Mouse (Mus musculus) forebrain, embryonic 10.5 days (tissue): Measurements from ENCODE around the gene Fcgr3. TPM values are rescaled to one million over a fixed set of nuclear protein-coding genes. Genes with fewer than 3 reads are reported as not detected.

ENCODE experiments used
- DNase-seq: peaks from one replicate; pipeline ENCODE4 v3.0.0-alpha.2; 2017; ENCODE audit warnings: low spot score; ENCODE audit errors: extremely low spot score
- H3K27ac ChIP-seq: fragments of 300-500 bp; sonication (generic); 2 replicates; pipeline ENCODE4 v1.5.1; 2016; ENCODE audit warnings: mild to moderate bottlenecking
- H3K27me3 ChIP-seq: fragments of 300-500 bp; sonication (generic); 2 replicates; pipeline ENCODE4 v1.6.1; 2016; ENCODE audit warnings: mild to moderate bottlenecking; ENCODE audit not compliant: poor library complexity, severe bottlenecking
- H3K36me3 ChIP-seq: fragments of 300-500 bp; sonication (generic); replicated peaks from 2 replicates; pipeline ENCODE4 v1.6.1; 2016; ENCODE audit warnings: mild to moderate bottlenecking, moderate library complexity
- H3K4me1 ChIP-seq: fragments of 300-500 bp; sonication (generic); 2 replicates; pipeline ENCODE4 v1.6.1; 2016
- H3K4me3 ChIP-seq: fragments of 300-500 bp; sonication (generic); 2 replicates; pipeline ENCODE4 v1.5.1; 2016; ENCODE audit warnings: mild to moderate bottlenecking, moderate library complexity
- H3K9me3 ChIP-seq: fragments of 300-500 bp; sonication (generic); 2 replicates; pipeline ENCODE4 v1.6.1; 2016; ENCODE audit warnings: mild to moderate bottlenecking, moderate library complexity
- WGBS: fragments of 180-500 bp; shearing (Covaris S2); methylation state at CpG from one replicate; pipeline ENCODE4 v1.1.7; 2016; 5-methylcytosine and 5-hydroxymethylcytosine counted together
- polyA plus RNA-seq: library from polyadenylated mRNA; unstranded; fragments of >200 nt; fragmentation: Nextera tagmentation; extraction: Ambion mirVana; gene quantifications from 2 replicates; pipeline ENCODE4 v1.2.1, GENCODE M21; 2016

The Fcgr3 gene
- polyA plus RNA-seq, 1 experiment from 2014 or later: 4.5 TPM

DNA sequence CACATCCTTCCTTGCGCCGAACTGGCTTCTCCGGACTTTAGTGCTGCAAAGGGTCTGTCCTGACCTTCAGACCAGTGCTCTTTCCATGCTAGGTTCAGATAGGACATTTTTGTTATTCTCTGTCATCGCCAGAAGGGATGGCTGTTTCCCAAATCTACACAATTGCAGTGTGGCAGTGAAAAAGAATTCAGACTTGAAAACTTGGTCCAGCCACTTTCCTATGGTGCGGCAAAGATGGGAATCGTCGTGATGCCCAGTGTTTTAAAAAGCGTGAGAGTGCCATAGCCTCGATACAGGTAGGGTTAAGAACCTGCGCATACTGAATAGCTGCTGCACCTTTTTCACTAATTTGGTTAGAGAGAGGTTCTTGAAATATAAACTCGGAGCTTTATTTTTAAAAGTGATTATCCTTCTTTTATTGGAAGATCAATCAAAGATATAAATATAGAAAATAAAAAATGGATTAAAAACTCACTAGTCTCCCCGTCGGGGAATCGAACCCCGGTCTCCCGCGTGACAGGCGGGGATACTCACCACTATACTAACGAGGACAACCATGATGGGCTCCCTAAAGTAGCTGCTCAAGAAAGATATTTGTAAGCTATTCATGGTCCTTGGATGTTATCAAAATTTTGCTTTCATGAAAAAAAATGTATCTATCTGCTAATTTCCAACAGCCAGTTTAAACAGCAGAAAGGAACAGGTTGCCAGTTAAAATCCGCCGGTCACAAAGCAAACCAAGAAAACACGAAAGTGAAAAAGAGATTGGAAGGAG is 28.0 kb downstream of the Fcgr3 start:
- no peaks in the 10 kb centered on the region for H3K9me3 ChIP-seq
- H3K36me3 ChIP-seq: no peaks in the 10 kb centered on the region
- DNase-seq: peak; percentile 52
- 3% methylated on average over 22 of the region's 22 CpGs for WGBS
- H3K4me3 ChIP-seq: peak overlapping the region; percentile 85
- no peak overlapping the region for H3K27ac ChIP-seq
- peaks cover 34% of the 10 kb centered on the region for H3K4me1 ChIP-seq
- peaks cover 51% of the 10 kb centered on the region for H3K27me3 ChIP-seq

DNA sequence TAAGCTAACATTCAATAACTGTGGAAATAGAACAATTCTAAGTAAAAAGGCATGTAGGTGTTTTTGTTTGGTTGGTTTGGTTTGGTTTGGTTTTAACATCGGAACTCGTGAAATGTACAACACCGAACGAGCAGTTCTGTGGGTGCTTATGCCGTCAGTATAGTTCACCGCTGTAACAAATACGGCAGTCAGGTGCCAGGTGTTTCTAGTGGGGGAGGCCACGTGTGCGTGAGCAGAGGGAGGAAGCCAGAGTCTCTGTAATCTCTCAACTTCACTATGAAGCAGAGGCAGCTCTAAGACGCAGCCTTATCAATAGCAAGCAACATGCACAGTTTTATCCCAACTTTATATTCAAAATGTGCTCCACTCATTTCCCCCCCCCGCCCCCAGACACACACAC is 29.1 kb downstream of the Fcgr3 start:
- H3K27me3 ChIP-seq: peaks cover 63% of the 10 kb centered on the region
- no peak overlapping the region for H3K27ac ChIP-seq
- WGBS: 58% methylated on average over 11 of the region's 11 CpGs
- no peaks in the 10 kb centered on the region for H3K9me3 ChIP-seq
- H3K4me3 ChIP-seq: peak overlapping the region; percentile 66
- no peak for DNase-seq
- H3K4me1 ChIP-seq: peaks cover 34% of the 10 kb centered on the region
- H3K36me3 ChIP-seq: no peaks in the 10 kb centered on the region

DNA sequence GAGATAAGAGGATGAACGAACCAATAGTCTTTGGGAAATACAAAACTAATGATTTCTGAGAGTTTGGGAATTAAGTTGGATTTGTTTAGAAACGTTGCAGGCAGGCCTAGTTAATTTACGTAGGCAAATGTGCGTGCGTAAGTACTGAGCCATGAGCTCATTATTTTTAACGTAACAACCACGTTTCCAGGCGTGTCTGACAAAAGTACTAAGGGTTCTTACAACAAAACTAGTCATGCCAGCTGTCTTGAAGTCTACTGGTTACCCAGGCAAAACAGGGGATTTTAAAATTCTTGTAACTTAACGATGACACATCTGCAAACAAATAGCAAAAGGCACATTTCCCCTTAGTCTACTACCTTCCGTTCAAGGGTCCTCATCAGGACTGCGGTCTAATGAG is 30.5 kb downstream of the Fcgr3 start:
- H3K9me3 ChIP-seq: no peaks in the 10 kb centered on the region
- H3K27ac ChIP-seq: no peak overlapping the region
- no peak for DNase-seq
- H3K36me3 ChIP-seq: no peaks in the 10 kb centered on the region
- WGBS: 6% methylated on average over 11 of the region's 11 CpGs
- H3K27me3 ChIP-seq: peaks cover 69% of the 10 kb centered on the region
- peak overlapping the region; percentile 66 for H3K4me3 ChIP-seq
- peaks cover 34% of the 10 kb centered on the region for H3K4me1 ChIP-seq

DNA sequence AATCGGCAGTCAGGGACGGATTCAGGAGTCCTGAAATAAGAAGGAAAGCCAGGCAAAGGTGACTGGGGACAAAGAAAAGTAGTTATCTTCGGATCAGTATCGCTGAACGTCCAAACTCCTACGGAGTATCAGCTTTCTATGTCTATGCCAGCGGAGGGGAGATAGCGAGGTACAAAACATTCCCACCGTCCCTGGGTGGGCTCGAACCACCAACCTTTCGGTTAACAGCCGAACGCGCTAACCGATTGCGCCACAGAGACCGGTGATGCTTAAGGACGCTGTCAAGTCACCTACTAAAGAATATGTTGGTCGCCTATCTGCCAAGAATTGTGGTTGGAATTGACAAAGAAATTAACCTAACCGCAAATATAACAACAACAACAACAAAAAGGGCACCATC is 31.0 kb downstream of the Fcgr3 start:
- no peak overlapping the region for H3K27ac ChIP-seq
- peaks cover 34% of the 10 kb centered on the region for H3K4me1 ChIP-seq
- H3K9me3 ChIP-seq: no peaks in the 10 kb centered on the region
- under 1% methylated on average over 20 of the region's 20 CpGs for WGBS
- peak overlapping the region; percentile 66 for H3K4me3 ChIP-seq
- H3K27me3 ChIP-seq: peaks cover 71% of the 10 kb centered on the region
- DNase-seq: peak; percentile 89
- H3K36me3 ChIP-seq: no peaks in the 10 kb centered on the region

DNA sequence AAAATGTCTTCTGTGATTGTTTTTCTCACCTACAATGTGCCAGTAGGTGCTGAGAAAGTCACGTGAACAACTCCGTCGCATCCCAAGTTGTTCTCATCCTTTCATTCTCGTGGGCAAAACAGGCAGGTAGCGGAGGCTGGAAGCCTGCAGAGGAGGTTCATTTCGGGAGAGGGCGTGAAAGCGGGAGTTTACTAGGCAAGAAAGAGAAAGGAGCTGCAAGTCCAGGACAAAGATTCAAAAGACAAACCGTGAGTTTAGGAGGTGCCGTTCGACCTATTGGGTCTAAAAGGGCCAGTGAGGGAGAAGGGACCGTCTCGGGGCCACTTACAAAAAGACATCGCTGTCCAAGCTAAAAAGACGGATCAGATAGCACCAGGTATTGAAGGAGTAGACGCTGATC is 31.5 kb downstream of the Fcgr3 start:
- DNase-seq: peak; percentile 52

DNA sequence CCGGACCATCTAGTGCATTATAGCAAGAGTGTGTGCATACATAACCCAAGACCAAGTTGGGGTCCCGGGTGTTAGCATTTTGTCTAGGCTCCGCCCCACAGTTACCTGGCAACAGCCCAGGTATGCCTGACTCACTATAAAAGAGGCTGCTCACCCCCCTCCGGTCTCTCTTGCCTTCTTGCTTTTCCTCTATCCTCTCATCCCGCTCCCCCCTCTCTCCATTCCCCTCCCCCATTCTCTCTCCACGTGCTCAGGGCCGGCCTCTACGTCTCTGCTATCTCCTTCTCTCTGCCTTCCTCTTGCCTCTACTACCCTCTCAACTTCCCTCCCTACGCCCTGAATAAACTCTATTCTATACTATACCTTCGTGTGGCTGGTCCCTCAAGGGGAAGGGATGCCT is 32.0 kb downstream of the Fcgr3 start:
- 6% methylated on average over 10 of the region's 10 CpGs for WGBS
- Histone ChIP-seq H3K4me3 (peak overlapping the region; percentile 66), H3K9me3 (no peaks in the 10 kb centered on the region), H3K27me3 (peaks cover 71% of the 10 kb centered on the region), H3K36me3 (no peaks in the 10 kb centered on the region), H3K27ac (no peak overlapping the region), H3K4me1 (peaks cover 34% of the 10 kb centered on the region)
- DNase-seq: no peak

More for the DNA sequence above, 31.5 kb downstream of the Fcgr3 start:
- peaks cover 34% of the 10 kb centered on the region for H3K4me1 ChIP-seq
- WGBS: under 1% methylated on average over 16 of the region's 16 CpGs
- no peaks in the 10 kb centered on the region for H3K9me3 ChIP-seq
- no peaks in the 10 kb centered on the region for H3K36me3 ChIP-seq
- H3K27ac ChIP-seq: peak overlapping the region; percentile 36; the same call in 1 of the 2 replicates
- H3K4me3 ChIP-seq: peak overlapping the region; percentile 66
- peaks cover 71% of the 10 kb centered on the region for H3K27me3 ChIP-seq

DNA sequence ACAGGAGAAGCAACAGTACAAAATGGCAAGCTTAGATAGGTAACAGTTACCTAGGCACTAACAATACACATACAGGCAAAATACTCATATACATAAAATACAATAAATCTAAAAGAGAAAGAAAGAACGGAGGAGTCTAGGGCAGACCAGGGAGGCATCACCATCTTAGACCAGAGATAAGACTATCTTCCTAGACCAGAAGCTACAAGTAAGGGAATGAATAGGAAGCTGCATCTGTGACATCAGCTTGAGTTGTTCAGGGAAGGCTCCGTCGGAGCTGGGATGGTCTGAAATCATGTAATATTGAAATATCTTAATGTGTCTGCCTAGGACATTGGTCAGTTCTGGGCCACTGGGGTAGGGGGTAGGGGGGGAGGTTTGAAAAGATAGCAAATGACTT is 33.0 kb downstream of the Fcgr3 start:
- DNase-seq: no peak
- no peaks in the 10 kb centered on the region for H3K9me3 ChIP-seq
- no peak overlapping the region for H3K27ac ChIP-seq
- H3K36me3 ChIP-seq: no peaks in the 10 kb centered on the region
- H3K4me3 ChIP-seq: no peak overlapping the region
- WGBS: 96% methylated on average over 3 of the region's 3 CpGs
- peaks cover 34% of the 10 kb centered on the region for H3K4me1 ChIP-seq
- peaks cover 71% of the 10 kb centered on the region for H3K27me3 ChIP-seq

DNA sequence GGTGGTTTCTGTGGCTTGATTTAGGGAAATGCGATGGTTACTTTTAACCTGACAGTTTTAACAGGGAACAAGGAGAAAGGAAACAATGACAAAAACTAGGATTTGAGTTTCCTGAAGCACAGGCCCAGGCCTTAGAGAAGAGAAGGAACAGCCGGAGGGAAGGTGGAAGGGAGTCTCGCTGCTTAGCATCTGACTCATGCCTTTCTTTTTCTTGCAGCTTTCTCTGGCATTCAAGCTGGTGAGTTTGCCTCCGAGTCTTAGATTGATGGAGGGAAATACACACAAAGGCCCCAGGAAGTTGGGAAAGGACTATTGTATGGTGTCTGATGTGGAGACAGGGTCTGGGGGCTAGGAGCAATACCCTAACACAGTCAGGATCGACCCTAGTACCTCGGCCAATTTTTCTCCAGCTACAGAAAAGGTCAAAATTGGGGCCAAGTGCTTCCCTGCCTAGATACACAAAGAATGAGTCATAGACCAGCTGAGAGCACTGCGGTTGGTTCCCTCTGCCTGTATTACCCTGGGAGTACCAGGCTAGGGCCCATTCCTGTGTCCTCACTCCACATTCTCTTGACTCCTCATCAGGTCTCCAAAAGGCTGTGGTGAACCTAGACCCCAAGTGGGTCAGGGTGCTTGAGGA is 45.3 kb downstream of the Fcgr3 start:
- no peak overlapping the region for H3K4me3 ChIP-seq
- no peaks in the 10 kb centered on the region for H3K9me3 ChIP-seq
- no peaks in the 10 kb centered on the region for H3K27me3 ChIP-seq
- no peak overlapping the region for H3K27ac ChIP-seq
- no peak for DNase-seq
- 0 out of 2 replicates have a peak, but pooled peaks cover 3% of the 10 kb centered on the region for H3K4me1 ChIP-seq
- no peaks in the 10 kb centered on the region for H3K36me3 ChIP-seq
- WGBS: 85% methylated on average over 7 of the region's 7 CpGs

DNA sequence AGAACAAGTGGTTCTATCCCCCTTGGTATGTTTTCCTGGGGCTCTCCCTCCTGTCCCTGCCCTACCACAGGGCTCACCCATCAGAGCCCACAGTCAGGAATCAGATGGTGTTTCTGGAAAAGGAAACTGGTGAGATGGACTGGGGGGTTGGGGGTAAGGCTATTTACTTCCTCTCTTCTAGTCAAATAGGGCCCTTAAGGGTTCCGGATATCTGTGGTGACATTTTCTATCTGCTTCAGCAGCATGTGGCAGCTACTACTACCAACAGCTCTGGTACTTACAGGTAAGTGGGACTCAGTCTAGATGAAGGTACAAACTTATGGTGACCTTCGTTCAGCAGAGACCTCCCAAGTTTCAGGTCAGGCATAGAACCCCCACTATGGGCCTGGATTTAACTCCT is 46.0 kb downstream of the Fcgr3 start, which contains the start of gene Fcgr4:
Gene Fcgr4 (plus strand): TSS at position 184 of the 400 bp plus-strand sequence.
- H3K27ac ChIP-seq: no peak within 1 kb of the TSS
- H3K9me3 ChIP-seq: no peaks in the 10 kb centered on the region
- H3K36me3 ChIP-seq: no peaks in the 10 kb centered on the region
- no peaks in the 10 kb centered on the region for H3K27me3 ChIP-seq
- 0 out of 2 replicates have a peak, but pooled peaks cover 3% of the 10 kb centered on the region for H3K4me1 ChIP-seq
- H3K4me3 ChIP-seq: no peak within 1 kb of the TSS
- WGBS: 88% methylated on average over 2 of the region's 2 CpGs
- DNase-seq: no peak

DNA sequence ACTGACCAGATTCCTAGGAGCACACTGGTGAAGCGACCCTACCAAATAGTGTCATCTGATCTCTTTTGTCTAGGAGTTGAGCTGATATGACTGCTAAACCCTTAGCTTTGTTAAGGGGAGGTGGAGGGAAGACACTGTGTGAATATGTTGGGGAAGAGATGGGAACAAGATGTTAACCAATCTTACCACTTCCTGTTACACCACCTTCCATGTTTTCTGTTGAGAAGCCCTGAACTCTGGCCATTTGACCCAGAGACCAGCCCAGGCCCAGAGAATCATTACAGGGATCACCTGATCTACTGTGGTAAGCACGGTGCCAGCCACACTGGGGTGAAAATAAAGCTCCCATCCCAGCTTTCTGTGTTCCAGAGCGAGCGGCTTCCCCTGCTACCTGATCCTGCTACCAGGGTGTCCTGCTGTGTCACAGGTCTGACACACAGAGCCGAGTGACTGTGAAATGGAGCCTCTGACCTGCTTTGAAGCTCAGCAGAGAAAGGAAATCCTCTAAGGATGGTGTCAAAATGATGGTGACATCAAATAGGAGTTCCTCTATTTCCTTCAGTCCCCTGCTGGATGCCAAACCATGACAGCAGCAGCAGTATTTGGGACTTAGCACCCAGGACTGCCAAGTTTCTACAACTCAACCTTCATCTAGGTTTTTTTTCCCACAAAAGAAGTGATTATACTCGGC is 47.1 kb downstream of the Fcgr3 start:
- H3K36me3 ChIP-seq: no peaks in the 10 kb centered on the region
- no peak for DNase-seq
- no peak overlapping the region for H3K4me3 ChIP-seq
- H3K27ac ChIP-seq: no peak overlapping the region
- no peaks in the 10 kb centered on the region for H3K9me3 ChIP-seq
- WGBS: 52% methylated on average over 6 of the region's 6 CpGs
- H3K27me3 ChIP-seq: no peaks in the 10 kb centered on the region
- 0 out of 2 replicates have a peak, but pooled peaks cover 3% of the 10 kb centered on the region for H3K4me1 ChIP-seq

DNA sequence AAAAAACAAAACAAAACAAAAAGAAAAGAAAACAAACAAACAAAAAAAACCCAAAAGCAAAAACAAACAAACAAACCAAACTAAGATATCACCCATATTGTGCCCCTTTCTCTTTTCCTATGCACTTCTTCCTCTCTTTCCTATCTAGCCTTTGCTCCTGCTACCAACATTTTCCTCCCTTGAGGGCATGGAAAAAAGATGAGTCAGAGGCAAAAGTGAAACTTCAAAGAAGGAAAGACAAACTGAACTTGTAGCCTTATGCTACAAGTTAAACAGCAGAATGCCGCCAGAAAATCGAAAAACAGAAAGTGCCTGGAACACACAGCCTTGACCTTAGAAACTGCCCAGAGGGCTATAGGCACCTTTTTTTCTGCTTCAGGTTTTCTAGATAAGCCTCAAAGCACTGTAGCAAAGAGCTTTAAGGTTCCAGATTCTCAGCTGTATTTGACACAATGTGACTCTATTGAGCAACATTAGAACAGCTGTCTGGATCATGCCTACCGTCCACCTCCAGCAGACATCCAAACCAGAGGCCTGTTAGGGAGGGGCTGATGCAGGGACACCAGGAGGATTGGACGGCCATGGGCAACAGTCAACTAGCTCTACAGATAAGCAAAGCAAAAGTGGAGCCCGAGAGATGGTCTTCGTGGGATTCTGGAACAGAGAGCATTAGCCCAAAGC is 47.9 kb downstream of the Fcgr3 start:
- Histone ChIP-seq H3K27me3 (no peaks in the 10 kb centered on the region), H3K9me3 (no peaks in the 10 kb centered on the region), H3K4me1 (0 out of 2 replicates have a peak, but pooled peaks cover 3% of the 10 kb centered on the region), H3K4me3 (no peak overlapping the region), H3K27ac (no peak overlapping the region), H3K36me3 (no peaks in the 10 kb centered on the region)
- WGBS: 88% methylated on average over 6 of the region's 6 CpGs
- DNase-seq: no peak

DNA sequence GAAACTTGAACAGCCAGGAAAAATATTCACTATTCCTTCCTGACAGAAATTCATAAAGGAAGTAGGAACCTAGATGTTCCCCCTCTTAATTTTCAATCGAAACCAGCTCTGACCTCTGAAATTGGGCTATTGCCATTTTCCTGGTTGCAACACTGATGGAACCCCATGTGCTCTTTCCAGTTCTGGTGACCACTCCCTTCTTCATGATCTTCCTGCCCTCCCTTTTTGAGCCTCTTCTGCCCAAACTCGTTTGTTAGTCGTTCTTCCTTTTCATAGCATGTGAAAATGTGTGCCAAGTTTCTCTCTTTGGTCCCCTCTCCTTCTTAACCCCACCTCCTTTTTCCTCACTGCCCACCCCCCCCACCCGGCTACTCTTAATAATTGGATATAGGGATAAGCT is 53.0 kb downstream of the Fcgr3 start:
- peaks cover 9% of the 10 kb centered on the region; the same call in 1 of the 2 replicates for H3K9me3 ChIP-seq
- H3K4me1 ChIP-seq: no peaks in the 10 kb centered on the region
- no peak for DNase-seq
- H3K36me3 ChIP-seq: no peaks in the 10 kb centered on the region
- 85% methylated on average over 4 of the region's 4 CpGs for WGBS
- H3K4me3 ChIP-seq: no peak overlapping the region
- H3K27ac ChIP-seq: no peak overlapping the region
- H3K27me3 ChIP-seq: no peaks in the 10 kb centered on the region
